Mouse (Mus musculus) MEL (cell line): ENCODE data around the gene Pip4k2a.

Source experiments
- BHLHE40 ChIP-seq: IDR thresholded peaks from 2 replicates; pipeline ENCODE4 v1.6.1; 2012; ENCODE audit warnings: low read depth, mild to moderate bottlenecking, inconsistent platforms, low read length, improper control_type of control experiment, borderline replicate concordance
- CTCF ChIP-seq, 3 experiments: IDR thresholded peaks in 2 of 3; conservative IDR thresholded peaks in 1 of 3; 2 replicates each; pipeline ENCODE4 v1.5.1; 2011 to 2012; ENCODE audit warnings: low read length in 3 of 3, low read depth in 2 of 3, mild to moderate bottlenecking in 2 of 3, improper control_type of control experiment in 1 of 3, inconsistent platforms in 1 of 3, mixed read lengths in 1 of 3, moderate library complexity in 1 of 3; ENCODE audit not compliant: control insufficient read depth in 1 of 3, insufficient read depth in 1 of 3, poor library complexity in 1 of 3, severe bottlenecking in 1 of 3
- ELF1 ChIP-seq: IDR thresholded peaks from 2 replicates; pipeline ENCODE4 v1.6.1; 2014; ENCODE audit warnings: low read depth, mild to moderate bottlenecking, inconsistent platforms, low read length, improper control_type of control experiment, moderate library complexity
- EP300 ChIP-seq, 2 experiments: IDR thresholded peaks; 2 replicates each; pipeline ENCODE4 v1.6.1; 2011; ENCODE audit warnings: improper control_type of control experiment in 2 of 2, low read length in 2 of 2, low read depth in 1 of 2, mild to moderate bottlenecking in 1 of 2
- HCFC1 ChIP-seq: IDR thresholded peaks from 2 replicates; pipeline ENCODE4 v1.6.1; 2012; ENCODE audit warnings: low read depth, mild to moderate bottlenecking, inconsistent platforms, low read length, improper control_type of control experiment, moderate library complexity
- NRF1 ChIP-seq: IDR thresholded peaks from 2 replicates; pipeline ENCODE4 v1.6.1; 2014; ENCODE audit warnings: low read depth, mild to moderate bottlenecking, inconsistent platforms, low read length, improper control_type of control experiment, moderate library complexity; ENCODE audit not compliant: poor library complexity, insufficient read depth, severe bottlenecking
- RCOR1 ChIP-seq: IDR thresholded peaks from 2 replicates; pipeline ENCODE4 v1.6.1; 2012; ENCODE audit warnings: low read depth, mild to moderate bottlenecking, inconsistent platforms, low read length, improper control_type of control experiment
- SMC3 ChIP-seq: IDR thresholded peaks from 2 replicates; pipeline ENCODE4 v1.6.1; 2011; ENCODE audit warnings: low read depth, low read length, improper control_type of control experiment
- TAL1 ChIP-seq: IDR thresholded peaks from 2 replicates; pipeline ENCODE4 v1.6.1; 2012; ENCODE audit warnings: mild to moderate bottlenecking, inconsistent platforms, low read length, moderate library complexity, mixed read lengths
- TCF12 ChIP-seq: IDR thresholded peaks from 2 replicates; pipeline ENCODE4 v1.6.1; 2014; ENCODE audit warnings: low read depth, mild to moderate bottlenecking, inconsistent platforms, low read length, improper control_type of control experiment, moderate library complexity
- USF1 ChIP-seq: IDR thresholded peaks from 2 replicates; pipeline ENCODE4 v1.6.1; 2014; ENCODE audit warnings: low read depth, mild to moderate bottlenecking, inconsistent platforms, low read length, improper control_type of control experiment, moderate library complexity
- USF2 ChIP-seq, 2 experiments: IDR thresholded peaks; 2 replicates each; pipeline ENCODE4 v1.6.1; 2011 to 2012; ENCODE audit warnings: improper control_type of control experiment in 2 of 2, low read length in 2 of 2, borderline replicate concordance in 1 of 2, inconsistent platforms in 1 of 2, low read depth in 1 of 2, mild to moderate bottlenecking in 1 of 2; ENCODE audit not compliant: insufficient read depth in 1 of 2

DNA sequence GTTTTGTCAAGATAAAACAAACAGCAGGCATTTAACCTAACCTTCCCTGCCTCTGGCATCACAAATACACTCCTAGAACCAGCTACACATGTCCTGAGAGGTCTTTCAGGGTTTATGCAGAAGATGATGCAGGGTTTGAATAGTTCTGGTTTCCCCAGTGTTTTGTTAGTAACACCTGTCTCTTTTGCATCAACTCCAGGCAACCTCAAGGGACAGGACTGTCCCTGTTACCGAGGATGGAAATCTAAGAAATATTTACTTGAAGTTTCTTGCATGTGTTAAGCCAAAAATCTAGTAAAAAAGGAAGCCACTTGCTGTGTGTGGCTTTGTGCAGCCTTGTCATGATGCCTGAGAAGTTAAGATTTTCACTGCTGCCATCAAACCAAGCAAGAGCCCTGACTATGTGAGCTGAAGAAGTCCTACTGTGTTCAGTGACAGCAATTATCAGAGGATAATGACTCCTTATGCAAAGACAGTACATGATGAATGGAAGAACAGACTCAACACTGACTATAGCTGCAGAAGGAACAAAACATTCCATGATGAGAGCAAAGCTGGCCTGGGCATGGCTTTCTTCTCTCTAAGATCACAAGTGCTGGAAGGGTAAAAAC lies 76.3 kb downstream of the Pip4k2a start:
- TF ChIP-seq CTCF (IDR thresholded peaks at IDR 0.05 in 2 of 3, conservative IDR thresholded peaks at IDR 0.05 in 1 of 3; ENCODE audit: control insufficient read depth in 1 of 3, insufficient read depth in 1 of 3, low read depth in 2 of 3, low read length in 3 of 3, poor library complexity in 1 of 3, severe bottlenecking in 1 of 3) (no peak), HCFC1 (no peak), RCOR1 (no peak), TCF12 (no peak), SMC3 (no peak), TAL1 (no peak), EP300 (IDR thresholded peaks at IDR 0.05; ENCODE audit: low read depth in 1 of 2, low read length in 2 of 2) (no peak), USF2 (IDR thresholded peaks at IDR 0.05; ENCODE audit: borderline replicate concordance in 1 of 2, insufficient read depth in 1 of 2, low read depth in 1 of 2, low read length in 2 of 2) (no peak), BHLHE40 (no peak), NRF1 (no peak), ELF1 (no peak), USF1 (no peak)
